8 mouse cellular contexts compared by ENCODE assay signal in the genomic region with DNA sequence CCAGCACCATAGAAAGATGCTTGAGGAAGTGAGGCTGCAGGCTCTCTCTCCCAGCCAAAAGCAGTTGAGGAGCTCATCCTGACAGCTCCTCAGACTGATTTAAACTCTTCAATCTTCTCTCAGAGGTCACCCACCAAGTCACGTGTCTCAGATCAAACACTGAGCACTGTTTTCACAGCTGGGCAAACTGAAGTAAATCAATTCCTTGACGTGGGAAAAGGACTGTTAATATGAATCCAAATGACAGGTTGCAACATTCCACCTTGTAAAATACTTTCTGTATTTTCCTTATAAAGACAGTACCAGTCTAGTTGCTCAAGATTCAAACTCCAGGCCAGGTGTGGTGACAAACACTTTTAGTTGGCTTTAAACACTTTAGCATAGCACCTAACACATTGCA. TPM values are rescaled to one million over a fixed set of nuclear protein-coding genes. Genes with fewer than 3 reads are reported as not detected.
DNase-seq lines count a peak whose midpoint lies in the region; ATAC-seq lines count a peak whose summit lies in the region.

No protein-coding gene starts in this region.

- no peaks in the 10 kb centered on the region for H3K9me3 ChIP-seq in heart, embryonic 13.5 days
- H3K9me3 ChIP-seq in hindbrain, embryonic 15.5 days: no peaks in the 10 kb centered on the region
- H3K9me3 ChIP-seq in midbrain, embryonic 12.5 days: no peaks in the 10 kb centered on the region

- H3K4me3 ChIP-seq in heart, embryonic 13.5 days: peak overlapping the region; percentile 99
- H3K4me3 ChIP-seq in brown adipose tissue, adult 24 weeks (ENCODE audit: insufficient read depth, low read depth, low read length): peak overlapping the region; percentile 35; the same call in 1 of the 2 replicates
- peak overlapping the region; percentile 94 for H3K4me3 ChIP-seq in hindbrain, embryonic 15.5 days
- peak overlapping the region; percentile 90 for H3K4me3 ChIP-seq in midbrain, embryonic 12.5 days

- DNase-seq in heart, adult 11 months: no peak
- DNase-seq in frontal cortex, postnatal 36 days (ENCODE audit: low spot score in 2 of 2): no peak
- DNase-seq in ovary, postnatal 36 days (ENCODE audit: low spot score): no peak
- no peak for DNase-seq in urinary bladder, adult 18-20 months (ENCODE audit: low spot score in 2 of 2)

- H3K36me3 ChIP-seq in heart, embryonic 13.5 days: peaks cover 38% of the 10 kb centered on the region
- H3K36me3 ChIP-seq in hindbrain, embryonic 15.5 days: peaks cover 14% of the 10 kb centered on the region; the same call in 1 of the 2 replicates
- peaks cover 14% of the 10 kb centered on the region for H3K36me3 ChIP-seq in midbrain, embryonic 12.5 days

- H3K27ac ChIP-seq in heart, embryonic 13.5 days (replicated peaks): peak overlapping the region; percentile 97; the same call in 1 of the 2 replicates
- H3K27ac ChIP-seq in brown adipose tissue, adult 24 weeks (replicated peaks; ENCODE audit: low read depth, low read length): no peak overlapping the region
- H3K27ac ChIP-seq in hindbrain, embryonic 15.5 days (replicated peaks): no peak overlapping the region
- no peak overlapping the region for H3K27ac ChIP-seq in midbrain, embryonic 12.5 days (replicated peaks)

- H3K9ac ChIP-seq in heart, embryonic 13.5 days: peak overlapping the region; percentile 99
- peak overlapping the region; percentile 88; the same call in 1 of the 2 replicates for H3K9ac ChIP-seq in hindbrain, embryonic 15.5 days
- peak overlapping the region; percentile 92; the same call in 1 of the 2 replicates for H3K9ac ChIP-seq in midbrain, embryonic 12.5 days (replicated peaks)

- peaks cover 37% of the 10 kb centered on the region for H3K4me1 ChIP-seq in heart, embryonic 13.5 days
- H3K4me1 ChIP-seq in brown adipose tissue, adult 24 weeks (ENCODE audit: control insufficient read depth, insufficient read depth, insufficient read length, low read length): peaks cover 6% of the 10 kb centered on the region; the same call in 1 of the 2 replicates
- H3K4me1 ChIP-seq in hindbrain, embryonic 15.5 days (replicated peaks): peaks cover 29% of the 10 kb centered on the region
- peaks cover 23% of the 10 kb centered on the region for H3K4me1 ChIP-seq in midbrain, embryonic 12.5 days

- H3K27me3 ChIP-seq in heart, embryonic 13.5 days (replicated peaks): no peaks in the 10 kb centered on the region
- no peaks in the 10 kb centered on the region for H3K27me3 ChIP-seq in hindbrain, embryonic 15.5 days
- H3K27me3 ChIP-seq in midbrain, embryonic 12.5 days: no peaks in the 10 kb centered on the region

- WGBS in heart, embryonic 13.5 days: 11% methylated on average over 2 of the region's 2 CpGs
- WGBS in hindbrain, embryonic 15.5 days: 36% methylated on average over 2 of the region's 2 CpGs
- 27% methylated on average over 2 of the region's 2 CpGs for WGBS in midbrain, embryonic 12.5 days

- no peak for ATAC-seq in heart, embryonic 13.5 days (ENCODE audit: extremely low read depth, insufficient number of reproducible peaks, low FRiP score, low TSS enrichment)
- ATAC-seq in hindbrain, embryonic 15.5 days (ENCODE audit: low FRiP score, low read depth): no peak
- ATAC-seq in midbrain, embryonic 12.5 days (ENCODE audit: low FRiP score, low read depth): no peak

- peak overlapping the region; percentile 76 for H3K4me2 ChIP-seq in heart, embryonic 13.5 days
- peak overlapping the region; percentile 67 for H3K4me2 ChIP-seq in hindbrain, embryonic 15.5 days
- peak overlapping the region; percentile 69 for H3K4me2 ChIP-seq in midbrain, embryonic 12.5 days (replicated peaks)

RNA-seq across cellular contexts. Expression of gene Txndc11, which starts 1.6 kb away (rescaled TPM):
- polyA plus RNA-seq in heart, embryonic 13.5 days (2015; fragmentation: Nextera tagmentation; extraction: Ambion mirVana): 25.9 and 27.0 TPM in 2 replicates
- 12.3 and 12.6 TPM in 2 replicates for polyA plus RNA-seq in brown adipose tissue, adult 24 weeks (2012; ENCODE audit: insufficient read depth, insufficient read length, missing spikeins)
- 30.4 and 32.6 TPM in 2 replicates for polyA plus RNA-seq in hindbrain, embryonic 15.5 days (2015; fragmentation: Nextera tagmentation; extraction: Ambion mirVana)
- 30.5 and 31.5 TPM in 2 replicates for polyA plus RNA-seq in midbrain, embryonic 12.5 days (2016; fragmentation: Nextera tagmentation; extraction: Ambion mirVana)

RNA-seq across cellular contexts. Expression of gene Zc3h7a, which starts 43.4 kb away (rescaled TPM):
- polyA plus RNA-seq in heart, embryonic 13.5 days (2015; fragmentation: Nextera tagmentation; extraction: Ambion mirVana): 57.2 and 60.4 TPM in 2 replicates
- 21.5 and 24.2 TPM in 2 replicates for polyA plus RNA-seq in brown adipose tissue, adult 24 weeks (2012; ENCODE audit: insufficient read depth, insufficient read length, missing spikeins)
- 70.1 and 73.8 TPM in 2 replicates for polyA plus RNA-seq in hindbrain, embryonic 15.5 days (2015; fragmentation: Nextera tagmentation; extraction: Ambion mirVana)
- polyA plus RNA-seq in midbrain, embryonic 12.5 days (2016; fragmentation: Nextera tagmentation; extraction: Ambion mirVana): 103 and 106 TPM in 2 replicates

Comparison
In these comparisons a context has a peak if more than half of its experiments do, and no peak if none do; other contexts are left out.
1. H3K4me3 ChIP-seq: peak in every context shown above with its lines; median percentile 99 in heart, embryonic 13.5 days; 94 in hindbrain, embryonic 15.5 days; 90 in midbrain, embryonic 12.5 days; 35 in brown adipose tissue, adult 24 weeks.